Mouse (Mus musculus): ENCODE measurements at regions not wholly inside any gene's neighbourhood (a gene's known extent, or its start where the extent isn't known, plus 50 kb on each side); places are given as distances from the start of the nearest gene placed in this dataset.
A peak's percentile ranks its signal among the peaks of the same experiment; 100 is the strongest.

GRCm38 (mm10) chr1:183624266-183624665, 206.3 kb downstream of the Hhipl2 start:
- DNase-seq = no peak

- DNase-seq = no peak
Observed at GRCm38 (mm10) chr1:183633810-183634209, 215.8 kb downstream of the Hhipl2 start.

DNA sequence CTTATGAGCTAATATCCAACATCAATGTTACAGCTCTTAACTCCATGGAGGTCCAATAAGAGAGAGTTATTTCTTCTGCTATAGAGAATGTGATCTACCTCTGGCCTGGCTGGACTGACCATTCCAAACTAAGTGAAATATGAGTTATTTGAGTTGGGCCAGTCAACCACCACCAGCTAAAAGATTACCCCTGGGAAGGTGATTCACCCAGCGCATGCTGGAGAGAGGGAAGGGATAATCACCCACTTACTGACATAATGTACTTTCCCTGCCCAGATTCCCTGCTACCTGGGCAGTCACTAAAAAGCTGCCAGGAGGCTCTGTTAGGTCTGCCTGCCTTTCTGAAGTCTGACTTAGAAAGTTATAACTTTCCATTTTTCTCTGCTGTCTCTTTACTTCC, 216.8 kb downstream of the Hhipl2 start:
- no peak for DNase-seq

- DNase-seq = no peak
Observed at GRCm38 (mm10) chr1:183637214-183637613, 219.2 kb downstream of the Hhipl2 start.

DNA sequence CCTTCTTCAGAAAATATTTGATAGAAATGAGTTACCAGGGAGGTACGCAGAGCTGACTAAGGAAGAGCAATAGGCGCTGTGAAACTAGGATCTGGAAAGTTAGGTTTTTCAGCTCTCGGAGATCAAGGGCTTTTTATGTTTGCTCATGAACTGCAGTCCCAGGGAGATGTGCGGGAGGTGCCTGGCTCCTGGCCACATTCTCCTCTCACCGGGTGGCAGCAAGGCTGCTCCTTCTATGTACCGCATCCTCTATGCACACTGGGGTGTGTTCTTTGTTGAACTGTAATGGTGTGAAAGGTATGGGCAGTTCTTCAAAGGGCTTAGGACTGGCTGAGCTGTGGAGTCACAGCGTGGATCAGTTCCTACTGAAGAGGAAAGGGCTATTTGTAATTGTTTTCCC, 221.3 kb downstream of the Hhipl2 start:
- DNase-seq = no peak

GRCm38 (mm10) chr1:183640568-183640967, 222.6 kb downstream of the Hhipl2 start:
- peak; percentile 51 for DNase-seq

- DNase-seq = peak; percentile 3
Observed at GRCm38 (mm10) chr1:183644001-183644400, 226.0 kb downstream of the Hhipl2 start.

GRCm38 (mm10) chr1:183653878-183654277, 235.9 kb downstream of the Hhipl2 start:
- no peak for DNase-seq

DNA sequence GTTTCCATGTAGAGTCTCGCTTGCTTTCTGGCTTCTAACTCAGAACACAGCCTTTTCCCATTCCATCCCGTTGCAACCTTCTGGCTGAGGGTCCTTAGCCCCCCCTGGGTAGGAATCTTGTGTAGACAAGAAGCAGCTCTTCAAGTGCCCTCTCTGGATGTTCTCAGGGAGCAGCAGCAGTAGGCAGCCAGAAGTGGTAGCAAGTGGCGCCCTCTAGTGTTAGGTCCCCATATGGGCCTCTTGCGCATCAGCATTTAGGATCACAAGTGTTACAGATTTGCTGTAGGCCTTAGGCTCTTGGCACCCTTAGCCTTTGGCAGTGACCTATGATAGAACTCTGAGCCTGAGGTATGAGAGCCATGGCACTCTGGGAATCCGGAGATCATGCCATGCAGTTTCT, 239.0 kb downstream of the Hhipl2 start:
- DNase-seq = peak; percentile 69

- DNase-seq = no peak
Observed at GRCm38 (mm10) chr1:183660541-183660940, 242.5 kb downstream of the Hhipl2 start.

DNA sequence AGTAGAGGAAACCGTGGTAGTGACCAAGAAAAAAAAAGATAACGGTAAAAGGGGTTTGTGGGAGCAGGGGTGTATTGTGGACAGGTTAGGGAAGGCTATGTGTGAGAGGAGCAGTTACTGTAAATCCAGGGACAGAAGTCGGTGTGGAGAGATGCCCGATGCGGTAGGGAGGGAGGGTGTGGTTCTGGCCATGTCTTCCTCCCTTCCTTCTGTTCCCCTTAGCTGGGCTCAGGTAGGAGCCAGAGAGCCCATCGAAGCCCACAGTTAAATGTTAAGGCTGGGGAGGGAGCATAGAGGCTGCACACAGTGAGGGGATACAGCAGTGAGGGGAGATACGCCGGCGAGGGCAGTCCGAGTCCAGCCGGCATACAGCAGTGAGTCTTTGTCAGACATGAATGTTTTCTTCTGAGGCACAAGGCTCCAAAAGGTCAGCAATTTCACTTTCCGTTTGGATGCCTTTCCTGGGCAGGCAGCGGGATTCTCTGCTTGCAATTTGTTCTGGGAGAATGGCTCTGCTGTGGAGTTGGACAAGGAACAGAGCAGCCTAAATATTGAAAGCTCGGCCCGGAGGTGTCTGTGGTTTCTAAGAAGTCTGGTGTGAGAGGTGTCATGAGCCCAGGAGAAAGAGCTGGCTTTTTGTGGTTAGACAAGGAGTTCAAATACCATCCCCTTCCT, 244.5 kb downstream of the Hhipl2 start:
- no peak for DNase-seq

GRCm38 (mm10) chr1:183669271-183669670, 251.3 kb downstream of the Hhipl2 start:
- no peak for DNase-seq

DNA sequence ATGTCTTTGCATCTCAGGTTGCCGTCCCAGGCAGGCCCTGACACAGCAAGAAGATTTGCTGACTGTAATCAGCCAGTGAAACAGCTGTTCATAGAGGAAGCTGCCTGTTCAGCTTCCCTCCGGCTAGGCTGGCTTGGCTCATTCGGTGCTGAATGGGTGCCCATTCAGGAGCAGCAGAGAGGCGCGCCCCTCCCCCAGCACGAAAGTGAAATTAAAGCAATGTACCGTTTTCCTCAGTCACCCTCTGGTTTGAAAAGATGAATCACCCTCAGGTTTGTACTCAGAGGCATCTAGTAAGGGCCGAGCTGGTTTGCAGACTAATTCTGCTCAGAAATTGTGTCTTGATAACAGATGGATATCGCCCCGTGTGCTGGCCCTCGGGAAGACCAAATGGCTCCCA, 251.7 kb downstream of the Hhipl2 start:
- DNase-seq = no peak

- DNase-seq = no peak
Observed at GRCm38 (mm10) chr1:183670542-183670941, 252.5 kb downstream of the Hhipl2 start.

- DNase-seq = no peak
Observed at GRCm38 (mm10) chr1:183671541-183671940, 253.5 kb downstream of the Hhipl2 start.

DNA sequence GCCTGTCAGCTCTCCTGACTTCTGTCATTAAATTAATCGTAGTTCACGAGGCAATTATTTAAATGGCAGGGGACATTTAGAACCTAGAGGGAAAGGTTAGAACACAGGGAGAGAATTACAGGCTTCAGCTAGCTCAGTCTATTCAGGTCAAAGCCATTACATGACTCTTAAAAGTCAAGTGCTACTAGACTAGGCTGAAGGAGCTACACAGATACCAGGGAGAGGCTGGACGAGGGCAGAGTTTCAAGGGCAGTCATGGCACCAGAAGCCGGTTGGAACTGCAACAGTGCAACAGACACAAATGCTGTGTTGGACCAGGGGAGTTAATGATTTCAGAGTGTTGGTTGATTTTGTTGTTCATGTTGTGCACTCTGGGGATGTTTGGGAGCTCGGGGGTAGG, 254.5 kb downstream of the Hhipl2 start:
- DNase-seq = no peak

- no peak for DNase-seq
Observed at GRCm38 (mm10) chr1:183677585-183677984, 259.6 kb downstream of the Hhipl2 start.

DNA sequence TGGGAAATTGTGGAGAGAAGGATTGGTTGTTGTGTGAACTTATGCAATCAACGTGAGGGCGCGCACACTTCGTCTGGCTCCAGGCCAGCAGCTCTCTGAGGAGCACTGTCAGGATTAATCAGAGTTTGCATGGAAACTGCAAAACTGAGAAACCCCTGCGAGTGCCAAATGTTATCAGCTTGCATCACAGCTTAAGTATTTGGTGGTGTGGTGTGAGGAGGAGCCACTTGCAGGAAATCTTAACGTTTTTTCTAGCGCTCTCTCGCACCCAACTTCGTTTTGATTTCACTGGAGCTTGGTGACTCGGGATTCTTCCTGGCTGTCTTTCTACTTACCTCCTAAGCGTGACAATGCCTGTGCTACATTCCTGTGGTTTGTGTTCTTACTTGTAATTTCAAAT, 261.9 kb downstream of the Hhipl2 start:
- DNase-seq = peak; percentile 65

- DNase-seq = no peak
Observed at GRCm38 (mm10) chr1:183686056-183686455, 268.0 kb downstream of the Hhipl2 start.

GRCm38 (mm10) chr1:183692756-183693155, 274.7 kb downstream of the Hhipl2 start:
- DNase-seq = no peak

DNA sequence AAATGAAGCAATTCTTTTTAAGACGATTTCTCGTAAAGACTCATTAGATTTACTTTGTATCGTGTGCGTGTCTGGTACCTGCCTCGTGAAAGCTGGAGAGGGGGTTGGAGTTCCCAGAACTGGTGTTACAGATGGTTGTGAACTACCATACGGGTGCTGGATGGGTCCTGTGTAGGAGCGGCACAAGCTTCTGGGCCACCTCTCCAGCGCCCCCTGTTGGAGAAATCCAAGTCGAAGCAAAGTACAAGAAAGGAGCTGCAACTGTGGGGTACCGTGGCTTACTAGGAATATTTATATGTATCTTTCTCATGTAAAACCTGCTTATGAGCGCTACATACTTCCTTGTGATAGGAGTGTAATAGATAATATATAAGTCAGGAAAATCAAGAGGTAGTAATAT, 281.3 kb downstream of the Hhipl2 start:
- peak; percentile 40 for DNase-seq

GRCm38 (mm10) chr1:183702888-183703287, 284.9 kb downstream of the Hhipl2 start:
- no peak for DNase-seq

GRCm38 (mm10) chr1:183712895-183713294, 294.9 kb downstream of the Hhipl2 start:
- DNase-seq = no peak

GRCm38 (mm10) chr1:183717060-183717459, 296.0 kb upstream of the Dusp10 start:
- DNase-seq = no peak

DNA sequence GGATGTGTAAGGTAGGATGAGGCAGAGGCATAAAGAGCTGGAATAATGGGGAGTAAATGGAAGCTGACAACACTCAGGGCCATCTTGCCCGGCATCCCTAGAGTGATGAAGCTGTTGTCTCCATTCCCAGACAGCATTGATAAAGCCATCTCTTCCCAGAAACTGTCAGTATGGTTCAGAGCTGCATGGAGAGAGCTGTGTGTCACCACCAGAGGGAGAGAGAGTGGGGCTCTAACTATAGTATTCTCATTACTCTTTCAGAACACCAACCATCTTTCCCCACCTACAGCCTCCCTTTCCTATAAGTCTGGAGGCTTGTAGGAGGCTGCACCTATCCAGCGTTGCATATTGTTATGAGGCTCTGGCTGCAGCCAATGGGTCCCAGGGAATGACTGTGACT, 264.0 kb upstream of the Dusp10 start:
- no peak for DNase-seq

Measured in lung, postnatal 14 days (tissue).